Mouse (Mus musculus): ENCODE measurements around the gene B4galnt2.

DNA sequence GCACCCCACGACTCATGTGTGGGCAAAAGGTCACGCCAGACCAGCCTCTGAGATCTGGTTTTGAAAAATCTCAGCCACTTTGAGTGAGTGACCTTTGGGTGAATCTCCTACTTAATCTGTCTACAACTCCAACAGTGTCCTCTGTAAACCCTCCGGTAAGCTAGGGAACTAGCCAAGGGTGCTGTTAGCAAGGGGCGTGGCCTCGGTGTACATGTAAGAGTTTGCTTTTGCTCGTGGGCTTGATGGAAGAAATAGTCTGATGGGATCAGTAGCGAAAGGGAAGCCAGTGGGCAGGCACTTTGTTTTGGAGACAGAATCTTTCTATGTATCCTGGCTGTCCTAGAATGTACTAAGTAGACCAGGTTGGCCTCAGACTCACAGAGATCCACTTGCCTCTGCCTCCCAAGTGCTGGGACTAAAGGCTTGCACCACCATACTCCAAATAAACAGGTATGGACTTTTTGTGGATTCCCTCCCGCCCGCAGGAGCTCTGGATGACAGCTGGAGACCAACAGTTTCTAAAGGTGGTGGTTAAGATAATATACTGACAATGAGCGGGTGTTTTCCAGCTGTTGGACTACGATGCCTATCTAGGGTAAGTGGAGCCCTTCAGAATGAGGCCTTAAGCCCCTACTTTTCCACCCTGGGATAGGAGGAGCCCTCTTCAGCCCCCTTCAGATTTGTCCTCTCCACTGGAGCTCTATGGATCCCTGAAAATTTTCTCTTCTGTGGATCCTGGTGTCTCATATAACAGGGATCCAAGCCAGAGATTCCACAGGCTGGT lies 86.3 kb downstream of the B4galnt2 start:
- TF ChIP-seq CTCF (IDR thresholded peaks at IDR 0.05; ENCODE audit: control insufficient read depth, insufficient read depth, insufficient read length) (no peak), USF1 (IDR thresholded peaks at IDR 0.05; ENCODE audit: low read depth) (no peak), MAX (IDR thresholded peaks at IDR 0.05) (no peak), FOSL1 (IDR thresholded peaks at IDR 0.05; ENCODE audit: insufficient read depth, low read length, poor library complexity, severe bottlenecking) (no peak)
